ENCODE assay signal across 10 mouse cellular contexts in the genomic region with DNA sequence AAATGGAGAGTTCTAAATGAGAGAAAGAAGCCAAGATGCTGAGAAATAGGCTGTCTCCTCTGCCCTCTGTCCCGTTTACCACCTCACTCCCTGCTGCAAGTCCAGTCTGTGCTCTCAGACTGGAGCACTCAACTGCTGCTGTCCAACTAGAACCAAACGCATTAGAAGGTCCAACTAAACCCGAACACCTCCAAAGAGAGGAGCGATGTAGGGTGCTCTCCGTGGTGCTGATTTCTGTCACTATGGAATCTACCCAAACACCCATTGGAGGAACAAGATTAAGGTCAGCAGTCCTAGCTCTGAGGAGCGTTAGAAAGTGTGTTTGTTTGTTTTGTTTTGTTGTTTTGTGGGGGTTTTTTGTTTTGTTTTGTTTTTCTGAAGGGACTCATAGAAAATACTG. TPM values are rescaled to one million over a fixed set of nuclear protein-coding genes. Genes with fewer than 3 reads are reported as not detected.
DNase-seq lines count a peak whose midpoint lies in the region; ATAC-seq and TF ChIP-seq lines count a peak whose summit lies in the region.
"Had no signal": no experiment of that assay in that cellular context is flagged by ENCODE, and none has a peak within 500 bp of the region (broad histone marks: within the 10 kb centered on the region; RNA-seq: fewer than 3 reads in every experiment).

No protein-coding gene starts in this region.

- DNase-seq in midbrain, embryonic 14.5 days: peak; percentile 39
- DNase-seq in adrenal gland, postnatal 10 days: peak; percentile 68
- DNase-seq in hindbrain, postnatal 0 days (ENCODE audit: low spot score): peak; percentile 24
- DNase-seq in ovary, postnatal 36 days (ENCODE audit: low spot score): peak; percentile 32
- no peak for DNase-seq in T-cell, adult 2 months (ENCODE audit: low spot score)
- no peak for DNase-seq in spleen, postnatal 36 days (ENCODE audit: low spot score in 2 of 2)

- no peak overlapping the region for H3K27ac ChIP-seq in midbrain, embryonic 14.5 days (replicated peaks; ENCODE audit: low read depth, low read length)
- no peak overlapping the region for H3K27ac ChIP-seq in midbrain, embryonic 15.5 days
- H3K27ac ChIP-seq in hindbrain, postnatal 0 days: no peak overlapping the region
- H3K27ac ChIP-seq: embryonic facial prominence, embryonic 13.5 days; limb, embryonic 12.5 days had no signal

- no peaks in the 10 kb centered on the region for H3K9me3 ChIP-seq in midbrain, embryonic 14.5 days (ENCODE audit: control insufficient read depth, low read length)
- H3K9me3 ChIP-seq in midbrain, embryonic 15.5 days: no peaks in the 10 kb centered on the region; the same call in 1 of the 2 replicates
- no peaks in the 10 kb centered on the region for H3K9me3 ChIP-seq in hindbrain, postnatal 0 days (ENCODE audit: low read length)
- H3K9me3 ChIP-seq: embryonic facial prominence, embryonic 13.5 days; limb, embryonic 12.5 days had no signal

- WGBS in midbrain, embryonic 14.5 days: 26% methylated on average over 6 of the region's 6 CpGs
- 23% methylated on average over 6 of the region's 6 CpGs for WGBS in midbrain, embryonic 15.5 days
- 30% methylated on average over 6 of the region's 6 CpGs for WGBS in hindbrain, postnatal 0 days

- ATAC-seq in midbrain, embryonic 14.5 days (ENCODE audit: low FRiP score, low TSS enrichment): no peak
- no peak for ATAC-seq in midbrain, embryonic 15.5 days (replicated peaks)
- no peak for ATAC-seq in hindbrain, postnatal 0 days
- no peak for ATAC-seq in cerebellum, adult (ENCODE audit: insufficient number of reproducible peaks, low FRiP score, low TSS enrichment)

- H3K4me1 ChIP-seq in midbrain, embryonic 14.5 days (ENCODE audit: control insufficient read depth, insufficient read depth, low read length): no peaks in the 10 kb centered on the region
- no peaks in the 10 kb centered on the region for H3K4me1 ChIP-seq in midbrain, embryonic 15.5 days
- no peaks in the 10 kb centered on the region for H3K4me1 ChIP-seq in hindbrain, postnatal 0 days (ENCODE audit: insufficient read depth, low read length)
- H3K4me1 ChIP-seq: embryonic facial prominence, embryonic 13.5 days; limb, embryonic 12.5 days had no signal

- no peak overlapping the region for H3K4me2 ChIP-seq in midbrain, embryonic 14.5 days (ENCODE audit: low read length)
- H3K4me2 ChIP-seq in midbrain, embryonic 15.5 days: no peak overlapping the region
- H3K4me2 ChIP-seq in hindbrain, postnatal 0 days (ENCODE audit: low read depth, low read length): no peak overlapping the region
- H3K4me2 ChIP-seq: limb, embryonic 12.5 days had no signal

- H3K9ac ChIP-seq in midbrain, embryonic 14.5 days (replicated peaks; ENCODE audit: low read length): no peak overlapping the region
- no peak overlapping the region for H3K9ac ChIP-seq in midbrain, embryonic 15.5 days
- no peak overlapping the region for H3K9ac ChIP-seq in hindbrain, postnatal 0 days (replicated peaks; ENCODE audit: low read length)
- H3K9ac ChIP-seq: embryonic facial prominence, embryonic 13.5 days; limb, embryonic 12.5 days had no signal

- no peaks in the 10 kb centered on the region for H3K36me3 ChIP-seq in midbrain, embryonic 14.5 days (ENCODE audit: control insufficient read depth, insufficient read depth, low read length)
- no peaks in the 10 kb centered on the region for H3K36me3 ChIP-seq in midbrain, embryonic 15.5 days (replicated peaks)
- H3K36me3 ChIP-seq in hindbrain, postnatal 0 days (ENCODE audit: insufficient read depth, low read length): no peaks in the 10 kb centered on the region
- H3K36me3 ChIP-seq: embryonic facial prominence, embryonic 13.5 days; limb, embryonic 12.5 days had no signal

- TF ChIP-seq CTCF in hindbrain, postnatal 0 days (IDR thresholded peaks at IDR 0.05; ENCODE audit: low read depth): no peak

- no peaks in the 10 kb centered on the region for H3K27me3 ChIP-seq in midbrain, embryonic 14.5 days (ENCODE audit: control insufficient read depth, insufficient read depth, low read length)
- H3K27me3 ChIP-seq in midbrain, embryonic 15.5 days (replicated peaks): no peaks in the 10 kb centered on the region
- no peaks in the 10 kb centered on the region for H3K27me3 ChIP-seq in hindbrain, postnatal 0 days (ENCODE audit: insufficient read depth, low read length)
- H3K27me3 ChIP-seq: embryonic facial prominence, embryonic 13.5 days; limb, embryonic 12.5 days had no signal

- H3K4me3 ChIP-seq in midbrain, embryonic 14.5 days (replicated peaks; ENCODE audit: low read depth, low read length): no peak overlapping the region
- H3K4me3 ChIP-seq in midbrain, embryonic 15.5 days: no peak overlapping the region
- no peak overlapping the region for H3K4me3 ChIP-seq in hindbrain, postnatal 0 days (ENCODE audit: low read length)
- H3K4me3 ChIP-seq: embryonic facial prominence, embryonic 13.5 days; limb, embryonic 12.5 days had no signal

RNA-seq across cellular contexts. Expression of gene Krt14, which starts 3.9 kb away (rescaled TPM):
- polyA plus RNA-seq in midbrain, embryonic 14.5 days (2014; fragmentation: Nextera tagmentation; extraction: Ambion mirVana): not detected in 2 replicates
- polyA plus RNA-seq in midbrain, embryonic 15.5 days (2015; fragmentation: Nextera tagmentation; extraction: Ambion mirVana): 0.26 and 6.1 TPM in 2 replicates
- 1 to 10 TPM in 1 of 2 experiments, under 1 TPM in 1; 0.45 to 1.2 TPM for total RNA-seq in adrenal gland, postnatal 10 days (2021)
- total RNA-seq in hindbrain, postnatal 0 days (2014; rRNA removed): 0.86 TPM in 1 of 2 replicates, not detected in the other
- polyA plus RNA-seq in hindbrain, postnatal 0 days (2015; fragmentation: Nextera tagmentation; extraction: Ambion mirVana): 0.55 and 0.79 TPM in 2 replicates

RNA-seq across cellular contexts. Expression of gene Krt9, which starts 10.4 kb away (rescaled TPM):
- not detected in 2 replicates for polyA plus RNA-seq in midbrain, embryonic 14.5 days (2014; fragmentation: Nextera tagmentation; extraction: Ambion mirVana)
- not detected in 2 replicates for polyA plus RNA-seq in midbrain, embryonic 15.5 days (2015; fragmentation: Nextera tagmentation; extraction: Ambion mirVana)
- under 1 TPM in 1 of 2 experiments, not detected in 1; 0.21 TPM for total RNA-seq in adrenal gland, postnatal 10 days (2021)
- total RNA-seq in hindbrain, postnatal 0 days (2014; rRNA removed): 0.05 TPM in 1 of 2 replicates, not detected in the other
- 0.06 and 0.18 TPM in 2 replicates for polyA plus RNA-seq in hindbrain, postnatal 0 days (2015; fragmentation: Nextera tagmentation; extraction: Ambion mirVana)
- polyA plus RNA-seq: embryonic facial prominence, embryonic 13.5 days; limb, embryonic 12.5 days had no signal

RNA-seq across cellular contexts. Expression of gene Krt16, which starts 45.3 kb away (rescaled TPM):
- not detected in 2 replicates for polyA plus RNA-seq in midbrain, embryonic 14.5 days (2014; fragmentation: Nextera tagmentation; extraction: Ambion mirVana)
- polyA plus RNA-seq in midbrain, embryonic 15.5 days (2015; fragmentation: Nextera tagmentation; extraction: Ambion mirVana): not detected in 2 replicates
- total RNA-seq in adrenal gland, postnatal 10 days (2021): not detected
- not detected in 2 replicates for total RNA-seq in hindbrain, postnatal 0 days (2014; rRNA removed)
- polyA plus RNA-seq in hindbrain, postnatal 0 days (2015; fragmentation: Nextera tagmentation; extraction: Ambion mirVana): not detected in 2 replicates
- polyA plus RNA-seq: limb, embryonic 12.5 days had no signal

RNA-seq across cellular contexts. Expression of gene Krt19, which starts 55.0 kb away (rescaled TPM):
- 0.72 and 1.4 TPM in 2 replicates for polyA plus RNA-seq in midbrain, embryonic 14.5 days (2014; fragmentation: Nextera tagmentation; extraction: Ambion mirVana)
- polyA plus RNA-seq in midbrain, embryonic 15.5 days (2015; fragmentation: Nextera tagmentation; extraction: Ambion mirVana): 2.1 and 2.6 TPM in 2 replicates
- 10 to 100 TPM in 1 of 2 experiments, 1 to 10 TPM in 1; 9.5 to 11.0 TPM for total RNA-seq in adrenal gland, postnatal 10 days (2021)
- total RNA-seq in hindbrain, postnatal 0 days (2014; rRNA removed): 0.65 and 2.7 TPM in 2 replicates
- polyA plus RNA-seq in hindbrain, postnatal 0 days (2015; fragmentation: Nextera tagmentation; extraction: Ambion mirVana): 3.8 and 4.9 TPM in 2 replicates

RNA-seq across cellular contexts. Expression of gene Krt17, which starts 57.4 kb away (rescaled TPM):
- polyA plus RNA-seq in midbrain, embryonic 14.5 days (2014; fragmentation: Nextera tagmentation; extraction: Ambion mirVana): not detected in 2 replicates
- polyA plus RNA-seq in midbrain, embryonic 15.5 days (2015; fragmentation: Nextera tagmentation; extraction: Ambion mirVana): 1.1 TPM in 1 of 2 replicates, not detected in the other
- total RNA-seq in adrenal gland, postnatal 10 days (2021): not detected
- 0.40 and 1.0 TPM in 2 replicates for total RNA-seq in hindbrain, postnatal 0 days (2014; rRNA removed)
- polyA plus RNA-seq in hindbrain, postnatal 0 days (2015; fragmentation: Nextera tagmentation; extraction: Ambion mirVana): 1.1 and 1.2 TPM in 2 replicates

Comparison
In these comparisons a context has a peak if more than half of its experiments do, and no peak if none do; other contexts are left out.
1. DNase-seq: peak in midbrain, embryonic 14.5 days (single experiment), adrenal gland, postnatal 10 days (single experiment), hindbrain, postnatal 0 days (single experiment) and ovary, postnatal 36 days (single experiment); none in T-cell, adult 2 months (single experiment) and spleen, postnatal 36 days (0 of 2).